Mouse (Mus musculus): ENCODE measurements around the gene 4931440F15Rik. TPM values are rescaled to one million over a fixed set of nuclear protein-coding genes. Genes with fewer than 3 reads are reported as not detected.

Gene 4931440F15Rik
- polyA plus RNA-seq, 1 experiment from 2014 or later: 0.74 TPM

Other genes starting within 250 kb of the 4931440F15Rik start
- 128 and 134 TPM in 2 replicates for gene Rtn4, start 132.7 kb downstream of the 4931440F15Rik start, polyA plus RNA-seq (2015; fragmentation: Nextera tagmentation; extraction: Ambion mirVana)
- gene Eml6, start 200.4 kb upstream of the 4931440F15Rik start, polyA plus RNA-seq (2015; fragmentation: Nextera tagmentation; extraction: Ambion mirVana): 6.7 and 7.7 TPM in 2 replicates

Measured in midbrain, embryonic 15.5 days (tissue).